Comparison of ENCODE assay signal across 15 mouse cellular contexts in the genomic region with DNA sequence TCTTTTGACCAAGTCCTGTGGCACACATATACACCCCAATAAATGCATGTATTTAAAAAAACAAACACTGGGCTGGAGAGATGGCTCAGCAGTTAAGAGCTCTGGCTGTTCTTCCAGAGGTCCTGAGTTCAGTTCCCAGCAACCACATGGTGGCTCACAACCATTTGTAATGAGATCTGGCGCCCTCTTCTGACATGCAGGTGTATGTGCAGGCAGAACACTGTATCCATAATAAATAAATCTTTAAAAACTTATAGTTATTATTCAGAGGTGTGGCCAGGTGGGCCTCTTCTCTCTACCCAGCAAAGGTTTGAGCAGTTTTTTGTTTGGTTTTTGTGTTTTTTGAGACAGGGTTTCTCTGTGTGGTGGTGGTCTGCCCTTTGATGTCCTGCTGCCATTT. TPM values are rescaled to one million over a fixed set of nuclear protein-coding genes. Genes with fewer than 3 reads are reported as not detected.
"Had no signal": no experiment of that assay in that cellular context is flagged by ENCODE, and none has a peak within 500 bp of the region (broad histone marks: within the 10 kb centered on the region; RNA-seq: fewer than 3 reads in every experiment).

No protein-coding gene starts in this region.

- H3K27ac ChIP-seq: limb, embryonic 12.5 days; lung, embryonic 15.5 days; macrophage; midbrain, embryonic 15.5 days; neural tube, embryonic 13.5 days had no signal

- ATAC-seq: midbrain, embryonic 15.5 days had no signal

- H3K27me3 ChIP-seq: limb, embryonic 12.5 days; lung, embryonic 15.5 days; midbrain, embryonic 15.5 days had no signal

- H3K9me3 ChIP-seq: limb, embryonic 12.5 days; lung, embryonic 15.5 days; midbrain, embryonic 15.5 days; neural tube, embryonic 13.5 days had no signal

- DNase-seq: kidney, adult 9 months; kidney, postnatal 10 days; kidney, postnatal 4 days; lung, postnatal 14 days; retina, postnatal 1 day; right cerebral cortex, postnatal 14 days; thymus, postnatal 4 days had no signal

- H3K9ac ChIP-seq: limb, embryonic 12.5 days; lung, embryonic 15.5 days; midbrain, embryonic 15.5 days; neural tube, embryonic 13.5 days had no signal

- H3K4me3 ChIP-seq: limb, embryonic 12.5 days; lung, embryonic 15.5 days; megakaryocyte, embryonic 14.5 days; midbrain, embryonic 15.5 days; neural tube, embryonic 13.5 days had no signal

- H3K36me3 ChIP-seq: limb, embryonic 12.5 days; lung, embryonic 15.5 days; midbrain, embryonic 15.5 days; neural tube, embryonic 13.5 days had no signal

- H3K4me2 ChIP-seq: limb, embryonic 12.5 days; lung, embryonic 15.5 days; midbrain, embryonic 11.5 days; midbrain, embryonic 15.5 days; neural tube, embryonic 13.5 days had no signal

- H3K4me1 ChIP-seq: limb, embryonic 12.5 days; megakaryocyte, embryonic 14.5 days; midbrain, embryonic 15.5 days had no signal

RNA-seq across cellular contexts. Expression of a gene that starts 34.7 kb away (rescaled TPM):
- total RNA-seq: monocyte, adult 5-6 weeks had no signal
- polyA plus RNA-seq: limb, embryonic 12.5 days; macrophage; midbrain, embryonic 11.5 days had no signal
